Mouse (Mus musculus): ENCODE data around the gene Gm6685.
"Not testable (repeated sequence)": the region's sequence is repeated elsewhere in the genome, so short reads cannot be mapped to it uniquely, and the experiment has no call there.

Gm6685 gene

GRCm38 (mm10) chr11:28339224-28340150 lies at the start of gene Gm6685:
Gene Gm6685, minus strand, starts transcription at chr11:28339867.
- not testable (repeated sequence) for DNase-seq (ENCODE audit: inconsistent ontology term)

GRCm38 (mm10) chr11:28375891-28376290 lies 36.2 kb upstream of the Gm6685 start:
- DNase-seq (ENCODE audit: inconsistent ontology term), result no peak

GRCm38 (mm10) chr11:28374636-28375035 lies 35.0 kb upstream of the Gm6685 start:
- DNase-seq (ENCODE audit: inconsistent ontology term), result no peak

GRCm38 (mm10) chr11:28371381-28371780 lies 31.7 kb upstream of the Gm6685 start:
- not testable (repeated sequence) for DNase-seq (ENCODE audit: inconsistent ontology term)

GRCm38 (mm10) chr11:28365929-28366244 lies 26.2 kb upstream of the Gm6685 start:
- DNase-seq (ENCODE audit: inconsistent ontology term), result no peak

- DNase-seq (ENCODE audit: inconsistent ontology term), result peak; percentile 84
Observed at GRCm38 (mm10) chr11:28365209-28365928, 25.7 kb upstream of the Gm6685 start.

GRCm38 (mm10) chr11:28343465-28343864 lies 3.8 kb upstream of the Gm6685 start:
- DNase-seq (ENCODE audit: inconsistent ontology term), result no peak

GRCm38 (mm10) chr11:28341887-28342286 lies 2.2 kb upstream of the Gm6685 start:
- no peak for DNase-seq (ENCODE audit: inconsistent ontology term)

GRCm38 (mm10) chr11:28327878-28328277 lies 11.8 kb downstream of the Gm6685 start:
- no peak for DNase-seq (ENCODE audit: inconsistent ontology term)

GRCm38 (mm10) chr11:28313396-28313795 lies 26.3 kb downstream of the Gm6685 start:
- DNase-seq (ENCODE audit: inconsistent ontology term), result no peak

- DNase-seq (ENCODE audit: inconsistent ontology term), result no peak
Observed at GRCm38 (mm10) chr11:28307723-28308122, 31.9 kb downstream of the Gm6685 start.

GRCm38 (mm10) chr11:28290440-28290839 lies 49.2 kb downstream of the Gm6685 start:
- no peak for DNase-seq (ENCODE audit: inconsistent ontology term)

All from Muller cell, postnatal 12 days (primary cell).